Mouse (Mus musculus): Measurements from ENCODE around the gene Pdzrn3.

DNA sequence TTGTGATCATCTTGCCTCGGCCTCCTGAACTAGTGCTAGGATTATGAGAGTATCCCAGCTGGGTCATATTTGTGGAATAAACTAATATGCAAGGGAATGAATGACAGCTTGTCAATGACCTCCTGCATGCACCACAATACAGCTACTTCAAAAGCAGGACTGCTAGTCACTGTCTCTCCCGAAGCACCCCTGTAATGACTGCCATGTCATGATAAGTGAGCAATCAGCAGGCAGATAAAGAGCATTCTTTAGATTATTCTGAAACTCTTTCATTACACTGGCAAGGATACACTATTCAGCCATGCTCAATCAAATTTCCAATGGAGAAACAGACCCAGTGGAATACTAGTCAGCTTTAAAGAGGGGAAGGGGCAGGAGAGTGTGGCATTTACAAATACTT lies 85.8 kb downstream of the Pdzrn3 start:
- TF ChIP-seq CTCF (IDR thresholded peaks at IDR 0.05; ENCODE audit: borderline replicate concordance, insufficient read depth, low read length) (no peak), POLR2A (IDR thresholded peaks at IDR 0.05; ENCODE audit: low read depth, low read length) (no peak)
